ENCODE assay signal across 11 mouse cellular contexts in the genomic region with DNA sequence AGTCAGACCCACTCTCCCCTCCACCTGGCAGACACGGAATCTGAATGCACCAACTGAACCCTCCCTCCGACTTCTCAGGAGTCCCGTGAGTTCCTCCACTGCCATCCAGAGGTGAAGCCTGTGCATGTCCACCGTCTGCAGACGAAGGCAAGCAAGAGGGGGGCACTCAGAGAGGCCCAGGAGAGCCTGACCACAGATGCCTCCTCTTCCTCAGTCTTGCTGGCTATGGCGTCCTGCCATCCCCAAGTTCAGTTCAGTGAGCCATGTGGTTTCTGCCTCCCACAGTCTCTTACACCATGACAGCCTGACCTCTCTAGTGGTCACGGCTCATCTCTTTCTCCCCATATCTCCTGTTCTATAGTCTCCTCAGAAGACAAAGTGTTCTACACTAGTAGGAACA. TPM values are rescaled to one million over a fixed set of nuclear protein-coding genes. Genes with fewer than 3 reads are reported as not detected.
DNase-seq lines count a peak whose midpoint lies in the region; TF ChIP-seq lines count a peak whose summit lies in the region.
"Had no signal": no experiment of that assay in that cellular context is flagged by ENCODE, and none has a peak within 500 bp of the region (broad histone marks: within the 10 kb centered on the region; RNA-seq: fewer than 3 reads in every experiment).

No protein-coding gene starts in this region.

- no peak for TF ChIP-seq POLR2A in lung, adult 2 months (IDR thresholded peaks at IDR 0.05; ENCODE audit: borderline replicate concordance, extremely low read depth, low read depth, low read length)

- peak overlapping the region; percentile 56 for H3K4me3 ChIP-seq in gastrocnemius, adult 2 months
- H3K4me3 ChIP-seq in lung, adult 2 months (replicated peaks; ENCODE audit: extremely low read depth, low read depth, low read length): no peak overlapping the region
- H3K4me3 ChIP-seq: hindbrain, embryonic 10.5 days; midbrain, embryonic 13.5 days had no signal

- H3K27ac ChIP-seq in gastrocnemius, adult 2 months: peak overlapping the region; percentile 98
- H3K27ac ChIP-seq: hindbrain, embryonic 10.5 days; midbrain, embryonic 13.5 days had no signal

- DNase-seq in gastrocnemius, adult 2 months: no peak
- DNase-seq in gastrocnemius, postnatal 14 days: no peak
- no peak for DNase-seq in lung, adult 2 months
- DNase-seq in lung, postnatal 14 days: no peak
- peak; percentile 41 for DNase-seq in lung, postnatal 10 days
- peak; percentile 43 to 49 for DNase-seq in thymus, postnatal 10 days (ENCODE audit: low spot score in 2 of 2)
- no peak for DNase-seq in spleen, postnatal 10 days (ENCODE audit: low spot score in 2 of 2)
- no peak for DNase-seq in gastrocnemius, postnatal 4 days (ENCODE audit: low spot score in 2 of 2)
- DNase-seq: cerebellum, adult 2 months had no signal

- TF ChIP-seq CTCF in gastrocnemius, adult 2 months (IDR thresholded peaks at IDR 0.05): peak; percentile 40; the same call in 1 of the 2 replicates
- TF ChIP-seq CTCF in lung, adult 2 months (IDR thresholded peaks at IDR 0.05; ENCODE audit: insufficient read depth, low read length): peak; percentile 34; the same call in 1 of the 2 replicates

- intact Hi-C loops in gastrocnemius, adult 2 months (cut with DNase I): no loop called here
- intact Hi-C loops in gastrocnemius, postnatal 14 days (cut with DNase I; ENCODE audit: low total_unique reads): no loop called here

- 64% methylated on average over 7 of the region's 7 CpGs for WGBS in lung, adult 2 months

- peaks cover 19% of the 10 kb centered on the region for H3K4me1 ChIP-seq in lung, adult 2 months (ENCODE audit: control insufficient read depth, insufficient read depth, low read length)

RNA-seq across cellular contexts. Expression of gene Camk2g, which starts 9.2 kb away (rescaled TPM):
- total RNA-seq in gastrocnemius, adult 2 months (2021): 100 to 1,000 TPM; 162 to 163 TPM
- 100 to 1,000 TPM; 114 to 117 TPM for total RNA-seq in gastrocnemius, postnatal 14 days (2021)
- 30.1 and 30.9 TPM in 2 replicates for polyA plus RNA-seq in lung, adult 2 months (2012; rRNA removed)
- total RNA-seq in gastrocnemius, postnatal 4 days (2021): 10 to 100 TPM; 92.5 to 94.3 TPM

RNA-seq across cellular contexts. Expression of gene Ndst2, which starts 50.3 kb away (rescaled TPM):
- total RNA-seq in gastrocnemius, adult 2 months (2021): 1 to 10 TPM; 6.2 to 7.1 TPM
- 1 to 10 TPM; 7.8 to 8.7 TPM for total RNA-seq in gastrocnemius, postnatal 14 days (2021)
- polyA plus RNA-seq in lung, adult 2 months (2012; rRNA removed): 36.9 and 44.0 TPM in 2 replicates
- total RNA-seq in gastrocnemius, postnatal 4 days (2021): 10 to 100 TPM; 22.8 to 26.7 TPM

RNA-seq across cellular contexts. Expression of gene Plau, which starts 51.8 kb away (rescaled TPM):
- 10 to 100 TPM; 17.2 to 28.5 TPM for total RNA-seq in gastrocnemius, adult 2 months (2021)
- 10 to 100 TPM; 29.4 to 31.5 TPM for total RNA-seq in gastrocnemius, postnatal 14 days (2021)
- 2.2 and 6.1 TPM in 2 replicates for polyA plus RNA-seq in lung, adult 2 months (2012; rRNA removed)
- total RNA-seq in gastrocnemius, postnatal 4 days (2021): 10 to 100 TPM; 25.8 to 28.2 TPM

Comparison
In these comparisons a context has a peak if more than half of its experiments do, and no peak if none do; other contexts are left out.
1. DNase-seq: peak in lung, postnatal 10 days (single experiment) and thymus, postnatal 10 days (2 of 2); none in gastrocnemius, adult 2 months (single experiment), gastrocnemius, postnatal 14 days (single experiment), lung, adult 2 months (single experiment), lung, postnatal 14 days (single experiment), spleen, postnatal 10 days (0 of 2) and gastrocnemius, postnatal 4 days (0 of 2).